Mouse (Mus musculus) G1E (cell line): ENCODE measurements around the gene Lman1l.

Source experiments
- CTCF ChIP-seq: IDR thresholded peaks from 2 replicates; pipeline ENCODE4 v1.5.1; 2012; ENCODE audit warnings: low read depth, low read length, inconsistent platforms, mixed read lengths
- GATA1 ChIP-seq: IDR thresholded peaks from 2 replicates; pipeline ENCODE4 v1.6.1; 2012; ENCODE audit warnings: borderline replicate concordance, low read length, inconsistent platforms, mixed read lengths
- GATA2 ChIP-seq: IDR thresholded peaks from 2 replicates; pipeline ENCODE4 v1.6.1; 2012; ENCODE audit warnings: low read depth, low read length, inconsistent platforms, borderline replicate concordance
- POLR2AphosphoS5 ChIP-seq: IDR thresholded peaks from 2 replicates; pipeline ENCODE4 v1.6.1; 2012; ENCODE audit warnings: low read depth, low read length, inconsistent platforms; ENCODE audit not compliant: insufficient replicate concordance
- TAL1 ChIP-seq: conservative IDR thresholded peaks from 2 replicates; pipeline ENCODE4 v1.6.1; 2012; ENCODE audit warnings: low read depth, low read length, inconsistent platforms, mixed read lengths

DNA sequence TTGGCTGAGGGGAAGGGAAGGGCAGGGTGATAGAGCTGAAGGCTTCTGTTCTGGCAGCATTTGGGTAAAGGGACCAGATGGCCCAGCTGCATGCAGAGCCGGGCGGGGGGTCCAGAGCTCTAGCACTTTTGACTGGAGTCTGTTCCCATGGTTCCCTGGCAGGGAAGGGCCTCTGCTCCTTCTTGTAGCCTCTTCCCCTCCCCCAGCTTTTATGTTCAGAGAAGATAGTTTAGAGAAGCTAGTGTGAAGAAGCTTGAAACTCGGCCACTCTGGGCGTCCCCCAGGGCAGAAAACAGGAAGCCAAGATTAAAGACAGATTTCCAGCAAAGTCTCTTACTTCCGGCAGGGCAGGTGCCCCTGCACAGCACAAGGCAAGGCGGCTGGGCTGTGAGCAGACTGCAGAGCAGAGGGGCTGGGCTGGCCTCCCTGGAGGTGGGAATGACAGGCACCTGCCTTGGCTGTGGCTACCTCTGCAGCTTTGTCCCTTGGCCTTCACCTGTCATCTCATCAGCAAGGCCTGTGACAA, 30.3 kb upstream of the Lman1l start:
- TF ChIP-seq CTCF, result no peak
- TF ChIP-seq POLR2AphosphoS5, result no peak
- TF ChIP-seq GATA1, result no peak
- no peak for TF ChIP-seq TAL1
- TF ChIP-seq GATA2, result no peak
